Mouse (Mus musculus): ENCODE results near the gene Abca4. TPM values are rescaled to one million over a fixed set of nuclear protein-coding genes. Genes with fewer than 3 reads are reported as not detected.

Abca4 gene
- polyA plus RNA-seq, 3 experiments from 2014 or later = not detected

DNA sequence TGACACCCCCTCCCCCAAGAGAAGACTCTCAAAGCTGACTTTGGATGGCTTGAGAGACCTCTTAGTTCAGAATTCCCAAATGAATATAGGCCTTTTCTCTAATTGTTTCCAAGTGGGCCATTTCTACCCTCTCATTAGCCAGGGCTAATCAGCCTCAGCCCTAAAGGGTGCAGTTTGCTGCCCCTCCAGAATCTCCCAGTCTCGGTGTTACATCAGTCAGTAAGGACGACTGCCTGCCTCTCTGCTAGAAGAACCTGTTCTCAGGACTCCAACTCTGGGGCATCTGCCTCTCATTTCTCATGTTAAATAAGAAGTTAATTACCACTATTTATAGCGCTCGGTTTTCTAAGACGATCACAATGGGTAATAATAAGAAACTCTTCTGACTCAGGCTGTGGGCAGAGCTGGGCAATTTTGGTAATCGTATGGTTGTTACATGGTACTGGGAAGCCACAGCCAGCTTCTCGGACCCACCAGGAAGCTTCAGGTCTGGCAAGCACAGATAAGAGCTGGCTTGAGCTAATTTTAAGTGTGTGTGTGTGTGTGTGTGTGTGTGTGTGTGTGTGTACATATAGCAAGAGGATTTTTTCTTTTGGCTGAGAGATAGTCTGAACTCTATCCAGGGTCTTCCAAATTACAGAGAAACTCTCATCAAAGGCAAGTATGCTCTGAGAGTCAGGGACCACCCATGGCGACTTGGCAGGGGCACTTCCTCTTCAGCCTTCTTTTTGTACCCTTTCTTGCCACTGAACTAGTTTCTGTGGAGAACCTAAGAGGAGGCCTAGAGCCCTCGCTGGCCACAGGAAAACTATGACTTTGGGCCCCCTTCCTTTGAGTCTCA is 67.1 kb downstream of the Abca4 start:
- ATAC-seq = no peak

DNA sequence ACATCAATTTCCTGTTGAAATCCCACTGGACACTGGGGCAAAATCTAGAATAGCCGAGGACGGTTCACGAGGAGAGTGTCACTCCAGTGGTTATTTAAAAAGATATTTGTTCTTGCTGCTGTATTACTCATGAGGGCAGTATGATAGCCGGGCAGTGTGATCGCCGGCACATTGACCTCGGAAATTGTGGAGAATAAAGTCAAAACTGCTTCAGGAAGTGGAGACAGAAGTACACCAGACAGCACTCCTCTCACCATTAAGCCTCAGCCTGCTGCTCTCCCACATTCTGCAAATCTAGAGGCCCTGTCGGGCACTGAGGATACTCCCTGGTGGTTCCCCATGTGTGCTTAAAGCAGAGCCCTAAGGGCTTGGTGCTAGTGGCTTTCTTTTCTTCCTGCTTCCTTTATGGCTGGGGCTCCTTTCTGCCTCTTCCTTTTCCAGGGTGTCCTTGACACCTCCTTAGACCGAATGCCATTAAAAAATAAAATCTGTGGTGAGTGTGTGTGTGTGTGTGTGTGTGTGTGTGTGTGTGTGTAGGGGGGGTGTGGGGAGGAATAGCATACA is 74.5 kb downstream of the Abca4 start:
- no peak for ATAC-seq

DNA sequence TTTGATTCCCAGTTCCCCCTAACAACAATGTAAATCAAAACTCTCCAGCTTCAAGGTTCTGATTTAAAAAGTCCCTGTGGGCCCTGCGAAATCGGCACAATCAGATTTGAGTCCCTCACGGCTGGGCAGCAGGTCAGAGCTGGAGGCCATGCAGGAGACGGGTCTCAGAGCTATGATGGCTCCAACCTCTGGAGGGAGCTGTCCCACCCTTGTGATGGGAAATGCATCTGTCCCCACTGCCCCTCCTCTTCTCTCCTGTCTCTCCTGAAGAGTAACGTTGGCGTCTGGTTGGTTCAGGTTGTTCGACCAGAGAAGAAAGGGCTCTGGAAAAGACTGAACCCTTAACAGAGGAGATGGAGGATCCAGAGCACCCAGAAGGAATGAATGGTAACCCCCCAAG is 75.5 kb downstream of the Abca4 start:
- ATAC-seq = no peak

DNA sequence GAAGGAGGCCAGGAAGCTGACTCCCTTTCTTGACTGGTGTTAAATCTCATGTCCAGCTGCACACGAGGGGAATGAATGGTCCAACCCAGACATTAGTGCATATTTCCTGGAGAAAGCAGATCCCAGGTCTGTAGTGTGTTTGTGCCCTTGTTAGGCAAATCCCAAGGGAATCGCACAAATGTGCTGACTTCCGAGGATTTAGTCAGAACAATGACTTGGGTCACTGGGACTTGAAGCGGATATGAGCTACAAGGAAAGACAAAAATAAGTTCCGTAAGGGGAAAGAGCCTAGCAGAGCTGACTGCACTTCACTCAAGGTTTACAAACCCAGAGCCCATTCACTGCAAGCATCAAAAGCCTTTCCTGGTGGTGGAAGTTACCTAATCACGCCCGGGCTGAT is 76.0 kb downstream of the Abca4 start:
- no peak for ATAC-seq

DNA sequence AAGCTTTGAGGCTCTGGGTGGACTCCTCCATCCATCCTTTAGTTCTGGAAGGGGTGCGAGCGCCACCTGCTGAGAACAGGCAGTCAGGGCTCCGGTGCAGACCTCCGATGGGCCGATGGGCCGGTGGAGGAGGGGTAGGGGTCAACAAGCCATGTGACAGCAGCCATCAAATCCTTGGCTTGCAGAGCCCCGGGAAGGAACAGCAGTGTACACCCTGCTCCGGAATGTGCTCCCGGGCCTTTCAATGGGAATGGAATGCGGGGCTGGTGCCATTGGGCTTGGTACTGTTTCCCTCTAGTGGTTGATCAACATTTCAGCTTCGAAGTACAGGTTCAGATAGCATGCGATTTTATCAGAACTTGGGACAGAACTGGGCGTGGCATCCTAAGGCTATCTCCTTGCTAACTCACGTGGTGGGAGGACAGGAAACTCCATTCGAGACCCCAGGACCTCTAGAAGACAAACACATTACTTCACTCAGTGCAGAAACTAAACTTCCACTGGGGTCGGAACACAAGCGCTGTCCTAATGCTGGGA is 78.0 kb downstream of the Abca4 start:
- ATAC-seq = peak; percentile 48

DNA sequence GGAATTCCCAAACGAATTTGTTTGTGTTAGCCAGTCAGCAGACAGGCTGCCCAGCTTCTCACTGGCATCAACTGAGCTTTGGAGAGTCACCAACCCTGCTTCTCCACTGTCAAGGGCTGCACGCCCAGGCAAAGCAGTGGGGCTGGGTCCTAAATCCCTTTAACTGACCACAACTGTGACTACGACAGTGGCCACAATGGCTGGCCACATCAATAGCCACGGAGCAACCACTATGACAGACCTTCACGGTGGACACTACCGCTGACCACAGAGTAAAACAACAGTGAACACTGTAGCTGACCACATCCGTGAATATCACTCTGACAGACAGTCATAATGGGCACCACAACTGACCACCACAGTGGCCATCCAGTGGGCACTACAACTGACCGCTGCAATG is 78.6 kb downstream of the Abca4 start:
- ATAC-seq = no peak

DNA sequence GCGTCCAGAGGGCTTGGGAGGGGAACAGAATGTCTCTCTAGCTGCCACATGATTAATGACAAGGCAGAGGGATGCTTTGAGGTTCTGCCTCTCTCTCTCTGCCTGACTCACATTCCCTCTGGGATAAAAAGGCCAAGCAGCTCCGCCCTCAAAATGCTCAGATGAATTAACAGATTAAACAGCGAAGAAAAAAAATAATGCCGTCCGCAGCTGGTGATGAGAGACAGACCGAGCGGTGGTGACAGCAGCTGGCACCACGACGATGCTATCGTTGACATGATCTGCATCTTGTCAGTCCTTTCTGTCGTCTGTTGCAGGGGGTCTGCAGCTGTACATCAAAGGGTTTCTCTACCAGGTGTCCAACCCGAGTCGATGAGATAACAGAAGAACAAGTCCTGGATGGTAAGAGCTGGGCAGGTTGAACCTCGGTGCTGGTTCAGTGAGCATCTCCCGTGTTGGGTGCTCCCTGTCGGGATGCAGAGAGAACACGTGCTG is 84.8 kb downstream of the Abca4 start:
- ATAC-seq = no peak

DNA sequence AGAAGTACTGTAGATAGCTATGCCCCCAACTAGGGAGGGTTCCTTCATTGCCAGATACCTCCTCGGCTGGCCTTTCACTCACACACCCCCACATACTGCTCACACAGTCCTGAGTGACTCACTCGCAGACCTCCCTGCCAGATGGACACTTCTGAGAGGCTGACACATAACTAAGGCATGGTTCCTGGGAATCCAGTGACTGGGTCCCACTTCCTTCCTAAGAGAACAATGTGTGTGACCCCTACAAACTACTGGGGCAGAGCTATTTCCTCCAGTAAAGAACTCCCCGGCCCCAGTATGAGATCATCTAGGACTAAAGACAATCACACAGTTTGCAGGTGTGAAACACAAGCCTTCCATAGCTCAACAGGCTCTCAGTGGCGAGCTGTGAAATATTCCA is 86.5 kb downstream of the Abca4 start:
- no peak for ATAC-seq

DNA sequence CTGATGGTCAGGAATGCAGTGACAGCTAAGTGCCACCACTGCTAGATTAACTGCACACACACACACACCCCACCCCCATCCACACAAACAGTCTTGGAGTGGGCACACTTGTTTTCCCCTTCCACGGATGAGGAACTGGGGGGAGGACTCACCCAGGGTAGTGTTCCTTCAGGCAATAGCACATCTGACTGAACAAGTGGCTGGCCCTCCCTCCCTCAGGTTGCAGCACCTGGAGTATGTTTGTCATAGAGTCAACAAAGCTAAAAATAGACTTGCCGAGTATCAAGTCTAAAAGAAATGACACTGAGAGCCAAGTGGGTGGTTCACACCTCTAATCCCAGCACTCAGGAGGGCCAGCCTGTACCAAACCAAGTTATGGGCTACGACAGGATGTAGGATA is 87.4 kb downstream of the Abca4 start:
- ATAC-seq = no peak

DNA sequence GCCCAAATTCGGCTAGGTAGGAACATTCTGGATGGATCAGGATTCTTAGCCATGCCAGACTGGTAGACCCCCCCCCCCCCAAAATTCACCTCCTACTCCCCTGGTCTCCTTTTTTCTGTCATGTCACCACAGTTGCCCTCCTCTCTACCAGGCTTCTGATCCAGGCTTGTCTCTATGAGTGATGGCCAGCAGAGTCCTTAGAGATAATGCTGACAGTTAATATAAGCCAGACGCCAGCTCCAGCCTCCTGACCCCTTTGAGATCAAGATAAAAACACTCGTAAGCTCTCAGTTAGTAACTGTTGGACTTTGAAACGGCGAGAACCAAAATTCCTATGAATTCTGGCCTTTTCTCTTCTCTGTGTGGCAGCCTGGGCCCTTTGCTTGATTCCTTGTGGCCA is 89.0 kb downstream of the Abca4 start:
- ATAC-seq = no peak

DNA sequence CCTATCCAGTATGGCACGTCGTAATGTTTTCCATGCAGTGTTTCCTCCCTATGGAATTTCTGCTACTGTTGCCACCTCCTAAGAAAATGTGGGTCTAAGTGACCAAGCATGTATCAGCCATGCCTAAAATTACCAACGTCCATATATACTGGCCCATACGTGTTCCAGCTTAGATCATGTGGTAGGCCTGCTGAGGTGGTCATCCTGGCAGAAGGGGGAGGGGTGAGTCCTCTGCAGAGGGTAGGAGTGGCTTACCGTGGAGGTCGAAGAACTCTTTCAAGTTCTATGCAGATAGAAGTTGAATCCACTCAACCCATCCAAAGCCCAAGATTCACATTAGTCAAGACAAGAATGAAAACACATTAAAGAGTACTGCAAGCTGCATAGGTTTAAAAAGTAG is 89.6 kb downstream of the Abca4 start:
- no peak for ATAC-seq

DNA sequence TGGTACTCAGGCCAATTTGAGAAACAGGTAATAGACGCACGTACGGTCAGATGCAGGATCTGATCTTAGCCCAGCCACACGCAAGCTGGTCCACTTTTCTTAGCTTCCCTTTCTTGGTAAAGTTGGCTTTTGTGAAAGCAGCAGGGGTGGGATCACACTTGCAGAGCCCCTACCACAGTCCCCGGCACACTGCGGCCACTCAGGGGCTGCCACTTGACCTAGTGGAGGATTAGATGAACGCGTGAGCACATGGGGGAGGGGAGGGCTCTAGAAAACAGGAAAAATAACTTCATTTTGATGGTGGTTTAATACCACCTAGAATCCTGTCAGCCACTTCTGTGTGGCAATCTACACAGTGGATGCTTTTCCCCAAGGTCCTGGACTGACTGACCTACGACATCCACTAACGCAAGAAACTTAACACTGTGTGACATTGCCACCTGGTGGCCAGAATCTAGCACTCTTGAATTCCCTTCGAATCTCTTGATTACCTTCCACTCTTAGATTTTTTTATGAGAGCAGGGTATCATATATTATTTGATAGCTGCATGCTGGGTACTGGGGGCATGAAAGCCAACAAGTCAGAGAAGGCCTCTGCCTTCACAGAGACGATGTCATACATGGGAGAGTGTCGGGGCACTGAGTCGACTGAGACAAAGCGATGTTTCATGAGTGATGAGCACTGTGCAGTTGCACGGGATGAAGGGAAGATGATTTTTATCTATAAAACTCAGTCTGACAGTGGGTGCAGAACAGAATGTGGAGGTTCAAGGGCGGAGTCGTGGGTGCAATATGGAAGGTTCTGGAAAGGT is 96.6 kb downstream of the Abca4 start:
- ATAC-seq = no peak

DNA sequence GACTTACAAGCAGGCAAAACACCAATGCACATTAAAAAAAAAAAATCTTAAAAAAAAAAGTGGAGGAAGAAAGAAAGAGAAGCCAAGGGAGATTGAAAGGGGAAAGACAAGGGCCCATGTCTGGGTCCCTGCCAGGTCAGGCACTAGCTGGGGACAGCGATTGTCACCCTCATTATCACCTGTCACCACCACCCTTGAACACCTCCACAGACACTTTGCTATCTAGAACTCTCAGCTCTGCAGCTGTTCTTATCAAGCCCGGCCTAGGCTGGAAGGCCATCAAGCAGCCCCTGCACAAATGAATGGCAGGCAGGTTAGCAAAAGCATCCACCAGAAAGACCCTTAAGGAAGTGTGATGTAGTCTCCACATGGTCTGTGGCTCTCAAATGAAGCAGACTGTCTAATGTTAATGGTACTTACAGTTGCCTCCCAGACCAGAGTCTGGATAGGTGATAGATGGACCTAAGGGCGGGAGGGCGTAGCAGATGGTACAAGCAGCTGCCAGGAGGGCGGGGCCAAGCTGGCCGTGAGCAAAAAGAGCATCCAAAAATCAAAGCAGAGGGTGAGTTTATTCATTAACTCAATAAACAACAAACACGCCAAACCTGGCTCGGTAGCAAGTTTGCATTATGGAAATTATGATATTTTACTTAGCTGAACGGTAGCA is 98.1 kb downstream of the Abca4 start:
- no peak for ATAC-seq

DNA sequence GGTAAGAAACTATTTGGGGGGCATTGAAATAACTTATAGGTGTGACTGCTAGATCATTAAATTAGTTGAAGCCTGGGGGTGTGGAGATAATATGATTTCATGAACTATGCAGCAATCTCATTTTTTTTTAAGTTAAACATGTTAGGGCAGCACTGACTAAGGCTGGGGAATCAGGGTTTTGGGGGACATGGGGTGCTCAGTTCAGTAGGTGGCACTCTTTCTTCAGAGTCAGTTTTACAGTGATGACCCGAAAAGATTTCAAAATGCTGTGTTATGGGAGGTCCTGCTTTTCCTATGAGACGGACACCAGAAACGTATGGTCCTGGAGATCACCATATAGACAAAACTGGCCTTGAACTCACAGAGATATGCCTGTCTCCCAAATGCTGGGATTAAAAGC is 99.2 kb downstream of the Abca4 start:
- ATAC-seq = no peak

DNA sequence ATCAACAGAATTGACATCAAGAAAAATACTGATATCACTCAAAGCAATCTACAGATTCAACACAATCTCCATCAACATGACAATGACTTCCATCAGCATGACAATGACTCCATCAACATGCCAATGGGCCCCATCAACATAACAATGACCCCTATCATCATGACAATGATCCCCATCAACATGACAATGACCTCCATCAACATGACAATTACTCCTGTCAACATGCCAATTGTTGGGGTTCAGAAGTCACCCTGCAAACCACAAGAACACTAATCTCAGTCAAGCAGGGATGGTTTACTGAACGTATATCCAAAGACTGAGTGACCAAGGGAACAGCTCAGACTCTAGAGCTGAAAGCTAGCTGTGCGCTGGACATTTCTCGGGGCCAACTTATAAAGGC is 101.2 kb downstream of the Abca4 start:
- ATAC-seq = no peak

DNA sequence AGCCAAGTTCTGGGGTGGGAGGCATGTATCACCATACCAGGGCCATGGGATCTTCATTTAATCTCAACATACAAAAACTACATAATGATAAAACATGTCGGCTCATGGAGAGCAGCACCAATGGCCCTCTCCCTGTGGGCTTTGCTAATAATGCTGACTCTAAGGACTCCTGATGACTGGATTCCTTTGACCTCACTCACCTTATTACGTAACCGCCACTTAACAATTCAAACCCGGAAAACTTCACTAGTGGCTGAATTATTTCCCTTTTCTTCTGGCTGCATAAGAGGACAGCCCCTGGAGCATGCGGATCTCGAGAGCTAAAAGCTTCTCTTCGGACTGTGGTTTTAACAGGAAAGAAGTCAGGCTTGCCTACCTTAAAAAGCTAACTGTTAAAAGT is 106.6 kb downstream of the Abca4 start:
- no peak for ATAC-seq

DNA sequence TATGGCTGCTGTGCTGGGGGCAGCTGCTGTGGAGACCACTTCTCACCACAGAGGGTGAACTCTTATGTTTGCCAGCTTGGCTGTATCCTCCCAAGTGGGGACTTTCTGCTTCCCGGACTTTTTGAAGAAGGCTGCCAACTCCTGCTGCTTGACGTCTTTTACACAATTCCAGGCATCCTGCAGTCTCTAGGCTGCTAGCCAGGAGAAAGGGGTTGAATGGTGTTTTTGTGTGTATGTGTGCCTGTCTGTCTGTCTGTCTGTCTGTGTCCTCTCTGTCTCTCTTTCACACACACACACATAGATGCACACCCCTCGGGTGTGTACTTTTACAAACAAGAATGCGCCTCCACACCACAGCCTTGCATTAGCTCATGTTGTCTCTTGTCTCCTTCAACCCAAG is 108.2 kb downstream of the Abca4 start:
- no peak for ATAC-seq

DNA sequence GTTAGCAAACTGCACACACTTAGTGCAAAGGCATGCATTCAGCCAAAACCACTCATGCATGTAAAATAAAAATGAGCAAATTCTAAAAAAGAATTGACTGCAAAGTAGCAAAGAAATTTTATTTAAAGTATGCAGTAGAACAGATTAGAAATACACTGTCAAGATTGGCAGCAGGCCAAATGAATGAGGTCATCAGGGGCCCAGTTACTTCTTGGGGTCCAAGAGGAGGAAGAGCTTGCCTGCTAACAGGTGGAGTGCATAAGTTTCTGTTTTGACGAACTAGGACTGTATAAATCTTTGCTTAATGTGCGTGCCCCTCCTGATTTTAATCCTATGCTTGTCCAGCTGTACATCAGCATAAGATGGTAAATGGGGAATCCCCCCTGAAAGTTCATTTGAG is 109.8 kb downstream of the Abca4 start:
- no peak for ATAC-seq

DNA sequence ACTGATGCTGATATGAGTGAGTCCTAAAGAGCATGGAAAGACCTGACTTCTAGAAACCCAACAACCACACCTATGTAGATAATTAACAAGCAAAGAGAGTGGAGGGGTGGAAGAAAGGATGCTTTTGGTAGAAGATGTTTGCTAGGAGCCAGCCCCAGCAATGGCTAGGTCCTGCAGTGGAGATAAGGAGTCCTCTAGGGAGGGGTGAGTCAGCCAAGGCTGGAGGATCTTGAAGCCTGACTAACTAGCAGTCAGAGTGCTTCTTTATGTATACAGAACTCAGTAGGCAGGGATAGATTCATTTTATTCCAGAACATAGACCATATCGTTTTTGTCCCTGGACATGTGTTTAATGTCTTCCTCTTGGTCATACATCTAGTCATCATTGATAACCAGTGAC is 115.2 kb downstream of the Abca4 start:
- ATAC-seq = no peak

DNA sequence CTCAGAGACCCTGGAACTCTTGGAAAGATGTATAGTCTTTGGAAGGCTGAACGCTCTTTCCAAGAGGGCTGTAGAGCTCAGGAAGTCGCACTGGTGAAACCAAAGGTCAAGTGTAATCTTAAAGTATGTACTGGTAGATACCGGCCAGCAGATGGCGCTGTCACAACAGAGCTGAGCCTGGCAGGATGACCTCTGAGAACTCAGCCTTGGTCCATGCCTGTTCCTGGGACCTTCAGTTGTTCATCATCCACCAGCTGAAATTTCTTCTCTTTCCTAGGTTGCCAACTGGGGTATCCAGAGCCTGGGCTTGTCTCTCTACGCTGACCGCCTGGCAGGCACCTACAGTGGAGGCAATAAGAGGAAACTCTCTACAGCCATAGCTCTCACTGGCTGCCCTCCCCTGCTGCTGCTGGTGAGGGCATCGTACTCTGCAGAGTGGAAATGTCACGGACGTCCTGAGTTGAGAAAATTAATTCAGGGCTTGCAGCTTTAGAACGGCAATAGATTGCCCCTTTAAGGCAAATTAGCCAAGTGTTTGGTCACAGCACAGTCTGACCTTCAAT is 125.5 kb downstream of the Abca4 start:
- ATAC-seq = peak; percentile 65

DNA sequence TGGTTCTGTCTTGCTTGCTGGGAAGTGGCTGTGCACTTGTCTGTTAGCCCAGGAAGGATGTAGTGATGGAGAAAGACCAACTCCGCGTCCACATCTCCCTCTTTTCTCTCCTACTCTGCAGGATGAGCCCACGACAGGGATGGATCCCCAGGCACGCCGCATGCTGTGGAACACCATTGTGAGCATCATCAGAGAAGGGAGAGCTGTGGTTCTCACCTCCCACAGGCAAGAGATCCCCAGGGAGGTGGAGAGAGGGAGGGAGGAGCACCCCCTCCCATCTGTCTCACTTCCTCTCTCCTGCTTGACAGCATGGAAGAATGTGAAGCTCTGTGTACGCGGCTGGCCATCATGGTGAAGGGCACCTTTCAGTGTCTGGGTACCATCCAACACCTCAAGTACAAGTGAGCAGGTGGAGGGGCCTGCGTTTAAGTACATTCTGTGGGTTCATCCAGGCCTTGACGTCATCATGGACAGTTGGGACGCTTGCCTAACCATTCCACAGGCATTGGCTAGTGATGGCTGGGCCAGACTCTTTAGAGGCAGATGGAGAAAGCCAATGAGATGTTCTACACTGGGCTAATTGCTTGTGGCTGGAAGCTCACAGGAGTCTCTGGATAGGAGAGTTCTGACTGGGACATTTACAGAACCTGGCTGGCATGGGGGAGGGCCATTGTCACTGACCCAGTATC is 126.5 kb downstream of the Abca4 start:
- ATAC-seq = no peak

Data from inflammation-experienced regulatory T-cells, adult 6 months (primary cell).